Mouse (Mus musculus): Measurements from ENCODE around the gene Rere. TPM values are rescaled to one million over a fixed set of nuclear protein-coding genes. Genes with fewer than 3 reads are reported as not detected.
A peak's percentile ranks its signal among the peaks of the same experiment; 100 is the strongest.

Gene Rere
- total and polyA plus RNA-seq, 3 experiments: 19.3 to 46.4 (median 39.0) TPM

- no peak overlapping the region for H3K9ac ChIP-seq (ENCODE audit: low read depth, low read length)
- 0 out of 2 replicates have a peak, but pooled peaks cover 4% of the 10 kb centered on the region for H3K79me2 ChIP-seq (replicated peaks; ENCODE audit: control insufficient read depth, insufficient read depth, low read length)
- TF ChIP-seq POLR2A (IDR thresholded peaks at IDR 0.05; ENCODE audit: insufficient read depth, low read depth, low read length) (no peak), CTCF (IDR thresholded peaks at IDR 0.05) (no peak), EP300 (IDR thresholded peaks at IDR 0.05; ENCODE audit: insufficient read depth, low read depth, low read length) (no peak)
- no peak overlapping the region for H3K4me3 ChIP-seq
- WGBS: 47% methylated on average over 4 of the region's 4 CpGs
- no peak overlapping the region for H3K27ac ChIP-seq
- peaks cover 5% of the 10 kb centered on the region; the same call in 1 of the 2 replicates for H3K4me1 ChIP-seq (ENCODE audit: control insufficient read depth, insufficient read depth, low read length)
- H3K27me3 ChIP-seq (ENCODE audit: control insufficient read depth, insufficient read depth, low read length): no peaks in the 10 kb centered on the region
- DNase-seq: no peak
- intact Hi-C loops (cut with DNase I): loop anchor here (1.0 to 5.0 kb wide), 3 partner anchors 90 to 280 kb away; no protein-coding TSS in a partner anchor
- no peaks in the 10 kb centered on the region; the same call in 1 of the 2 replicates for H3K36me3 ChIP-seq (ENCODE audit: control insufficient read depth, insufficient read depth, low read length)
Measured at GRCm38 (mm10) chr4:150346651-150347386, 65.4 kb downstream of the Rere start.

- no peak overlapping the region for H3K4me3 ChIP-seq
- no peak for DNase-seq
- H3K9ac ChIP-seq (ENCODE audit: low read depth, low read length): no peak overlapping the region
- intact Hi-C loops (cut with DNase I): loop anchor here (1.0 to 5.0 kb wide), 3 partner anchors 91 to 280 kb away; no protein-coding TSS in a partner anchor
- H3K36me3 ChIP-seq (ENCODE audit: control insufficient read depth, insufficient read depth, low read length): no peaks in the 10 kb centered on the region; the same call in 1 of the 2 replicates
- peaks cover 5% of the 10 kb centered on the region; the same call in 1 of the 2 replicates for H3K4me1 ChIP-seq (ENCODE audit: control insufficient read depth, insufficient read depth, low read length)
- H3K27me3 ChIP-seq (ENCODE audit: control insufficient read depth, insufficient read depth, low read length): no peaks in the 10 kb centered on the region
- peak; percentile 91 for TF ChIP-seq CTCF (IDR thresholded peaks at IDR 0.05)
- TF ChIP-seq EP300 (IDR thresholded peaks at IDR 0.05; ENCODE audit: insufficient read depth, low read depth, low read length): no peak
- TF ChIP-seq POLR2A (IDR thresholded peaks at IDR 0.05; ENCODE audit: insufficient read depth, low read depth, low read length): no peak
- H3K27ac ChIP-seq: no peak overlapping the region
- 6% methylated on average over 2 of the region's 2 CpGs for WGBS
- 0 out of 2 replicates have a peak, but pooled peaks cover 4% of the 10 kb centered on the region for H3K79me2 ChIP-seq (replicated peaks; ENCODE audit: control insufficient read depth, insufficient read depth, low read length)
Measured at GRCm38 (mm10) chr4:150347387-150347672, 65.9 kb downstream of the Rere start.

DNA sequence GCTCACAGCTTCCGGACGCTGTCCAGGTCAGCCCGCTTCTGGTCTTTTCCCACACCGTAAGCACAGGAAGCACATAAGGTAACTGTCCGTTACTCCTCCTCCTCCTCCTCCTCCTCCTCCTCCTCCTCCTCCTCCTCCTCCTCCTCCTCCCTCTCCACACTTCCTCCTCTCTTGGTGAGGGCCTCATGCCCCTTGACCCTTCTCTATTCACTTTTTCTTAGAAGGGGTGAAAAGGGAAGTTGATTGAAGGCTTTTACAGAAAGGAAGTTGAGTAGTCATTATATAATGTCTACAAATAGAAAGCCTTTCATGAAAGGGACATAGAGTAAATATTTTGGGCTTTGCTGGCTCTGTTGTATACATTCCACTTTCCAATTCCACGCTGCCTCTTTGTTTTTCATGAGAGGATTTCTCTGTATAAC, 68.2 kb downstream of the Rere start:
- WGBS: 44% methylated on average over 6 of the region's 6 CpGs
- Histone ChIP-seq H3K36me3 (ENCODE audit: control insufficient read depth, insufficient read depth, low read length) (no peaks in the 10 kb centered on the region; the same call in 1 of the 2 replicates), H3K79me2 (replicated peaks; ENCODE audit: control insufficient read depth, insufficient read depth, low read length) (0 out of 2 replicates have a peak, but pooled peaks cover 2% of the 10 kb centered on the region), H3K27me3 (ENCODE audit: control insufficient read depth, insufficient read depth, low read length) (no peaks in the 10 kb centered on the region), H3K9ac (ENCODE audit: low read depth, low read length) (no peak overlapping the region), H3K4me3 (no peak overlapping the region), H3K27ac (peak overlapping the region; percentile 36; the same call in 1 of the 2 replicates), H3K4me1 (ENCODE audit: control insufficient read depth, insufficient read depth, low read length) (peaks cover 5% of the 10 kb centered on the region; the same call in 1 of the 2 replicates)
- TF ChIP-seq EP300 (IDR thresholded peaks at IDR 0.05; ENCODE audit: insufficient read depth, low read depth, low read length) (no peak), CTCF (IDR thresholded peaks at IDR 0.05) (no peak), POLR2A (IDR thresholded peaks at IDR 0.05; ENCODE audit: insufficient read depth, low read depth, low read length) (no peak)
- intact Hi-C loops (cut with DNase I): loop anchor here (5.0 kb wide), 1 partner anchor 278 kb away; no protein-coding TSS in a partner anchor
- DNase-seq: no peak

GRCm38 (mm10) chr4:150351419-150352075, 70.1 kb downstream of the Rere start:
- intact Hi-C loops (cut with DNase I): no loop called here
- WGBS: 83% methylated on average over 7 of the region's 7 CpGs

GRCm38 (mm10) chr4:150352736-150353135, 71.3 kb downstream of the Rere start:
- H3K36me3 ChIP-seq (ENCODE audit: control insufficient read depth, insufficient read depth, low read length): no peaks in the 10 kb centered on the region; the same call in 1 of the 2 replicates
- WGBS: 78% methylated on average over 2 of the region's 2 CpGs

More at GRCm38 (mm10) chr4:150351419-150352075, 70.1 kb downstream of the Rere start:
- Histone ChIP-seq H3K4me3 (no peak overlapping the region), H3K27me3 (ENCODE audit: control insufficient read depth, insufficient read depth, low read length) (no peaks in the 10 kb centered on the region), H3K79me2 (replicated peaks; ENCODE audit: control insufficient read depth, insufficient read depth, low read length) (0 out of 2 replicates have a peak, but pooled peaks cover 3% of the 10 kb centered on the region), H3K36me3 (ENCODE audit: control insufficient read depth, insufficient read depth, low read length) (no peaks in the 10 kb centered on the region; the same call in 1 of the 2 replicates), H3K27ac (no peak overlapping the region), H3K9ac (ENCODE audit: low read depth, low read length) (no peak overlapping the region), H3K4me1 (ENCODE audit: control insufficient read depth, insufficient read depth, low read length) (peaks cover 5% of the 10 kb centered on the region; the same call in 1 of the 2 replicates)
- no peak for DNase-seq
- no peak for TF ChIP-seq EP300 (IDR thresholded peaks at IDR 0.05; ENCODE audit: insufficient read depth, low read depth, low read length)
- TF ChIP-seq CTCF (IDR thresholded peaks at IDR 0.05): no peak
- TF ChIP-seq POLR2A (IDR thresholded peaks at IDR 0.05; ENCODE audit: insufficient read depth, low read depth, low read length): no peak

More at GRCm38 (mm10) chr4:150352736-150353135, 71.3 kb downstream of the Rere start:
- Histone ChIP-seq H3K27me3 (ENCODE audit: control insufficient read depth, insufficient read depth, low read length) (no peaks in the 10 kb centered on the region), H3K79me2 (replicated peaks; ENCODE audit: control insufficient read depth, insufficient read depth, low read length) (0 out of 2 replicates have a peak, but pooled peaks cover 1% of the 10 kb centered on the region), H3K4me3 (no peak overlapping the region), H3K4me1 (ENCODE audit: control insufficient read depth, insufficient read depth, low read length) (peaks cover 3% of the 10 kb centered on the region; the same call in 1 of the 2 replicates), H3K9ac (ENCODE audit: low read depth, low read length) (no peak overlapping the region), H3K27ac (no peak overlapping the region)
- DNase-seq: no peak
- intact Hi-C loops (cut with DNase I): no loop called here
- TF ChIP-seq POLR2A (IDR thresholded peaks at IDR 0.05; ENCODE audit: insufficient read depth, low read depth, low read length) (no peak), EP300 (IDR thresholded peaks at IDR 0.05; ENCODE audit: insufficient read depth, low read depth, low read length) (no peak), CTCF (IDR thresholded peaks at IDR 0.05) (no peak)

Measured in heart, adult 2 months (tissue).